Comparison of ENCODE assay signal across 8 mouse cellular contexts in the genomic region with DNA sequence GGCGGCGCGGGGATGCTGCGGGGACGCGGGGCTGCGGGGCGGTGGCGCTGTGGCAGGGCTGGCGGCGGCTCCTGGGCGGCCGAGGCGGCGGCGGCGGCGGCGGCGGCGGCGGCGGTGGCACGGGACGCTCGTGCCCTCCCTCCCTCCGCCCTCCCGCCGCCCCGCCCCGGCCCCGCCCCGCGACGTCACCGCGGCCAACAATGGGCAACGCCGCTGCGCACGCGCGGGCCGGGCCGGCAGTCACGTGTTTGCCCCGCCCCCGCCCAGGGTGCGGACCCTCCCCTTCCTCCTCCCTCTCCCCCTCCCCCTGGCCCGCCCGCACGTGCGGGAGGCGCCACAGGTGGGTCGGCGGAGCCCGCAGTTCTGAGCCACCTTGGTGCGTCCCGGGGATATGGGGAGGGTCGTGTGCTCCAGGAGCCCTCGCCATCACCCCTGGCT. TPM values are rescaled to one million over a fixed set of nuclear protein-coding genes. Genes with fewer than 3 reads are reported as not detected.
A peak's percentile ranks its signal among the peaks of the same experiment; 100 is the strongest.
DNase-seq lines count a peak whose midpoint lies in the region; ATAC-seq and TF ChIP-seq lines count a peak whose summit lies in the region.

Mex3d (minus strand) TSS at position 138 of the 438 bp plus-strand sequence.

- no peak for TF ChIP-seq CTCF in kidney, postnatal 0 days (IDR thresholded peaks at IDR 0.05; ENCODE audit: low read depth)

- H3K4me2 ChIP-seq in embryonic facial prominence, embryonic 15.5 days (replicated peaks) = peak within 1 kb of the TSS; percentile 96
- peak within 1 kb of the TSS; percentile 95 for H3K4me2 ChIP-seq in heart, embryonic 12.5 days
- peak within 1 kb of the TSS; percentile 96 for H3K4me2 ChIP-seq in kidney, postnatal 0 days (ENCODE audit: low read length)
- peak within 1 kb of the TSS; percentile 98 for H3K4me2 ChIP-seq in liver, embryonic 13.5 days
- H3K4me2 ChIP-seq in stomach, embryonic 14.5 days (replicated peaks; ENCODE audit: low read depth, low read length) = peak within 1 kb of the TSS; percentile 92

- peak within 1 kb of the TSS; percentile 83 for H3K27ac ChIP-seq in embryonic facial prominence, embryonic 15.5 days (replicated peaks)
- peak within 1 kb of the TSS; percentile 68 for H3K27ac ChIP-seq in heart, embryonic 12.5 days (ENCODE audit: poor library complexity, severe bottlenecking)
- H3K27ac ChIP-seq in kidney, postnatal 0 days = peak within 1 kb of the TSS; percentile 80
- H3K27ac ChIP-seq in liver, embryonic 13.5 days = peak within 1 kb of the TSS; percentile 75
- peak within 1 kb of the TSS; percentile 88 for H3K27ac ChIP-seq in stomach, embryonic 14.5 days (ENCODE audit: low read length)

- peak within 1 kb of the TSS; percentile 74 for H3K9ac ChIP-seq in embryonic facial prominence, embryonic 15.5 days
- H3K9ac ChIP-seq in heart, embryonic 12.5 days = peak within 1 kb of the TSS; percentile 98
- H3K9ac ChIP-seq in kidney, postnatal 0 days (ENCODE audit: low read depth, low read length) = peak within 1 kb of the TSS; percentile 93
- H3K9ac ChIP-seq in liver, embryonic 13.5 days = peak within 1 kb of the TSS; percentile 82
- H3K9ac ChIP-seq in stomach, embryonic 14.5 days (replicated peaks; ENCODE audit: low read depth, low read length) = peak within 1 kb of the TSS; percentile 96

- H3K36me3 ChIP-seq in embryonic facial prominence, embryonic 15.5 days = peaks cover 35% of the 10 kb centered on the region
- H3K36me3 ChIP-seq in heart, embryonic 12.5 days = peaks cover 49% of the 10 kb centered on the region
- H3K36me3 ChIP-seq in kidney, postnatal 0 days (ENCODE audit: insufficient read depth, low read length) = peaks cover 16% of the 10 kb centered on the region
- peaks cover 36% of the 10 kb centered on the region for H3K36me3 ChIP-seq in liver, embryonic 13.5 days
- H3K36me3 ChIP-seq in stomach, embryonic 14.5 days (ENCODE audit: control insufficient read depth, insufficient read depth, low read length) = peaks cover 41% of the 10 kb centered on the region

- peak within 1 kb of the TSS; percentile 67 for H3K4me3 ChIP-seq in embryonic facial prominence, embryonic 15.5 days (replicated peaks)
- peak within 1 kb of the TSS; percentile 94 for H3K4me3 ChIP-seq in heart, embryonic 12.5 days
- H3K4me3 ChIP-seq in kidney, postnatal 0 days (replicated peaks; ENCODE audit: low read depth, low read length) = peak within 1 kb of the TSS; percentile 87
- peak within 1 kb of the TSS; percentile 76 for H3K4me3 ChIP-seq in liver, embryonic 13.5 days (replicated peaks)
- H3K4me3 ChIP-seq in stomach, embryonic 14.5 days (ENCODE audit: low read depth, low read length) = peak within 1 kb of the TSS; percentile 87

- H3K4me1 ChIP-seq in embryonic facial prominence, embryonic 15.5 days = peaks cover 44% of the 10 kb centered on the region
- peaks cover 38% of the 10 kb centered on the region for H3K4me1 ChIP-seq in heart, embryonic 12.5 days (replicated peaks)
- peaks cover 27% of the 10 kb centered on the region for H3K4me1 ChIP-seq in kidney, postnatal 0 days (replicated peaks; ENCODE audit: insufficient read depth, low read length)
- peaks cover 63% of the 10 kb centered on the region for H3K4me1 ChIP-seq in liver, embryonic 13.5 days (replicated peaks)
- peaks cover 17% of the 10 kb centered on the region for H3K4me1 ChIP-seq in stomach, embryonic 14.5 days (ENCODE audit: control insufficient read depth, insufficient read depth, low read length)

- H3K27me3 ChIP-seq in embryonic facial prominence, embryonic 15.5 days = no peaks in the 10 kb centered on the region
- H3K27me3 ChIP-seq in heart, embryonic 12.5 days (replicated peaks) = no peaks in the 10 kb centered on the region
- no peaks in the 10 kb centered on the region for H3K27me3 ChIP-seq in kidney, postnatal 0 days (ENCODE audit: insufficient read depth, low read length)
- H3K27me3 ChIP-seq in liver, embryonic 13.5 days = peaks cover 7% of the 10 kb centered on the region; the same call in 1 of the 2 replicates
- no peaks in the 10 kb centered on the region for H3K27me3 ChIP-seq in stomach, embryonic 14.5 days (ENCODE audit: control insufficient read depth, insufficient read depth, low read length)

- DNase-seq in 416B (ENCODE audit: low read depth) = peak; percentile 83
- DNase-seq in adrenal gland, postnatal 14 days = peak; percentile 95
- peak; percentile 89 for DNase-seq in kidney, postnatal 0 days (ENCODE audit: low spot score)
- peak; percentile 70 for DNase-seq in liver, embryonic 13.5 days
- DNase-seq in neural tube, embryonic 10.5 days (ENCODE audit: extremely low spot score, low spot score) = peak; percentile 94

- ATAC-seq in embryonic facial prominence, embryonic 15.5 days (ENCODE audit: insufficient number of reproducible peaks, low FRiP score, low TSS enrichment, low read depth) = peak; percentile 69
- ATAC-seq in heart, embryonic 12.5 days (ENCODE audit: insufficient number of reproducible peaks, low FRiP score) = peak; percentile 77
- ATAC-seq in kidney, postnatal 0 days (replicated peaks; ENCODE audit: low FRiP score, low read depth) = peak; percentile 22
- ATAC-seq in liver, embryonic 13.5 days (ENCODE audit: low read depth) = peak; percentile 22; the same call in 1 of the 2 replicates
- ATAC-seq in stomach, embryonic 14.5 days (ENCODE audit: insufficient number of reproducible peaks, insufficient read depth, low FRiP score, low read depth) = peak; percentile 46; the same call in 1 of the 2 replicates

- H3K9me3 ChIP-seq in embryonic facial prominence, embryonic 15.5 days (replicated peaks) = no peaks in the 10 kb centered on the region
- H3K9me3 ChIP-seq in heart, embryonic 12.5 days (replicated peaks) = no peaks in the 10 kb centered on the region
- no peaks in the 10 kb centered on the region for H3K9me3 ChIP-seq in kidney, postnatal 0 days (replicated peaks; ENCODE audit: low read length)
- H3K9me3 ChIP-seq in liver, embryonic 13.5 days (replicated peaks) = no peaks in the 10 kb centered on the region
- no peaks in the 10 kb centered on the region for H3K9me3 ChIP-seq in stomach, embryonic 14.5 days (ENCODE audit: control insufficient read depth, low read depth, low read length)

- WGBS in embryonic facial prominence, embryonic 15.5 days = under 1% methylated on average over 23 of the region's 61 CpGs
- 26% methylated on average over 39 of the region's 61 CpGs for WGBS in heart, embryonic 12.5 days
- under 1% methylated on average over 18 of the region's 61 CpGs for WGBS in kidney, postnatal 0 days
- WGBS in liver, embryonic 13.5 days (ENCODE audit: insufficient replicate concordance) = under 1% methylated on average over 33 of the region's 61 CpGs
- WGBS in stomach, embryonic 14.5 days = 2% methylated on average over 15 of the region's 61 CpGs

RNA-seq across cellular contexts. Expression of gene Mex3d, which starts in this region (rescaled TPM):
- 21.8 and 22.8 TPM in 2 replicates for total RNA-seq in adrenal gland, postnatal 14 days (2021)
- polyA plus RNA-seq in embryonic facial prominence, embryonic 15.5 days (2015; fragmentation: Nextera tagmentation; extraction: Ambion mirVana) = 7.2 and 8.4 TPM in 2 replicates
- 6.1 and 6.2 TPM in 2 replicates for polyA plus RNA-seq in heart, embryonic 12.5 days (2016; fragmentation: Nextera tagmentation; extraction: Ambion mirVana)
- 6.6 and 7.8 TPM in 2 replicates for polyA plus RNA-seq in kidney, postnatal 0 days (2015; fragmentation: Nextera tagmentation; extraction: Ambion mirVana)
- 1.0 and 1.1 TPM in 2 replicates for polyA plus RNA-seq in liver, embryonic 13.5 days (2015; fragmentation: Nextera tagmentation; extraction: Ambion mirVana)
- 7.7 and 8.1 TPM in 2 replicates for polyA plus RNA-seq in stomach, embryonic 14.5 days (2014; fragmentation: Nextera tagmentation; extraction: Ambion mirVana)

Comparison
In these comparisons a context has a peak if more than half of its experiments do, and no peak if none do; other contexts are left out.
1. Peak in every context shown above with its lines: DNase-seq, ATAC-seq, H3K4me3 ChIP-seq and H3K27ac ChIP-seq.
2. ATAC-seq: peak in every context shown above with its lines; median percentile 77 in heart, embryonic 12.5 days; 69 in embryonic facial prominence, embryonic 15.5 days; 46 in stomach, embryonic 14.5 days; 22 in kidney, postnatal 0 days; 22 in liver, embryonic 13.5 days.